Mouse (Mus musculus) stomach, postnatal 0 days (tissue): ENCODE data around the gene Pde2a.

Experiments used
- CTCF ChIP-seq: IDR thresholded peaks from 2 replicates; pipeline ENCODE4 v1.5.1; 2016; ENCODE audit warnings: antibody characterized with exemption, low read depth, mild to moderate bottlenecking, moderate library complexity
- EP300 ChIP-seq: optimal IDR thresholded peaks from 2 replicates; pipeline ENCODE3; 2016; ENCODE audit warnings: antibody characterized with exemption

- no peak for TF ChIP-seq EP300
- no peak for TF ChIP-seq CTCF
These were observed 22.7 kb downstream of the Pde2a start for GRCm38 (mm10) chr7:101444211-101444610.
